Mouse (Mus musculus): ENCODE results near the gene Sec11a.

- TF ChIP-seq CTCF (conservative IDR thresholded peaks at IDR 0.05; ENCODE audit: low read length) (no peak), POU5F1 (IDR thresholded peaks at IDR 0.05; ENCODE audit: borderline replicate concordance, low read length) (no peak), NANOG (IDR thresholded peaks at IDR 0.05; ENCODE audit: borderline replicate concordance, low read length) (no peak)
Observed at GRCm38 (mm10) chr7:80972082-80972481, 24.5 kb upstream of the Sec11a start.

All from E14TG2a.4 (cell line).